Mouse (Mus musculus) erythroblast, embryonic 14.5 days (primary cell): ENCODE results near the gene Ctsw. TPM values are rescaled to one million over a fixed set of nuclear protein-coding genes. Genes with fewer than 3 reads are reported as not detected.

Source experiments
- H3K27me3 ChIP-seq: 2 replicates; pipeline ENCODE4 v1.6.1; 2012; ENCODE audit warnings: inconsistent platforms; ENCODE audit not compliant: control insufficient read depth
- H3K36me3 ChIP-seq: 2 replicates; pipeline ENCODE4 v1.6.1; 2012; ENCODE audit warnings: mild to moderate bottlenecking, inconsistent platforms; ENCODE audit not compliant: control insufficient read depth
- H3K4me1 ChIP-seq: 2 replicates; pipeline ENCODE4 v1.6.1; 2012; ENCODE audit warnings: inconsistent platforms; ENCODE audit not compliant: control insufficient read depth
- H3K4me3 ChIP-seq: replicated peaks from 2 replicates; pipeline ENCODE3; 2012; ENCODE audit warnings: moderate library complexity, mild to moderate bottlenecking, inconsistent platforms
- H3K9me3 ChIP-seq: 2 replicates; pipeline ENCODE4 v1.6.1; 2012; ENCODE audit warnings: low read length, inconsistent platforms, mixed read lengths; ENCODE audit not compliant: control insufficient read depth
- GATA1 ChIP-seq: IDR thresholded peaks from 2 replicates; pipeline ENCODE4 v1.6.1; 2012; ENCODE audit warnings: low read length, inconsistent platforms, mixed read lengths
- TAL1 ChIP-seq: IDR thresholded peaks from 3 replicates; pipeline ENCODE4 v1.6.1; 2012; ENCODE audit warnings: low read length, inconsistent platforms, mixed read lengths
- polyA plus RNA-seq: library from polyadenylated mRNA; stranded (reverse); fragments of >175 nt; gene quantifications from 2 replicates; pipeline ENCODE4 v1.2.3, GENCODE M21; 2012

Ctsw gene
- polyA plus RNA-seq, 1 experiment: not detected

GRCm38 (mm10) chr19:5445747-5446146 is 22.6 kb downstream of the Ctsw start:
- Histone ChIP-seq H3K9me3 (peaks cover 11% of the 10 kb centered on the region), H3K27me3 (peaks cover 71% of the 10 kb centered on the region), H3K4me1 (peaks cover 22% of the 10 kb centered on the region), H3K4me3 (no peak overlapping the region), H3K36me3 (no peaks in the 10 kb centered on the region)
- TF ChIP-seq TAL1 (no peak), GATA1 (no peak)

GRCm38 (mm10) chr19:5444954-5445353 is 23.4 kb downstream of the Ctsw start:
- TF ChIP-seq GATA1: no peak
- TF ChIP-seq TAL1: no peak
- Histone ChIP-seq H3K4me3 (no peak overlapping the region), H3K9me3 (peaks cover 17% of the 10 kb centered on the region), H3K36me3 (no peaks in the 10 kb centered on the region), H3K4me1 (peaks cover 22% of the 10 kb centered on the region), H3K27me3 (peaks cover 66% of the 10 kb centered on the region)

GRCm38 (mm10) chr19:5444371-5444908 is 23.9 kb downstream of the Ctsw start:
- TF ChIP-seq GATA1 (no peak), TAL1 (no peak)
- Histone ChIP-seq H3K27me3 (peaks cover 61% of the 10 kb centered on the region), H3K9me3 (peaks cover 17% of the 10 kb centered on the region), H3K4me3 (no peak overlapping the region), H3K4me1 (peaks cover 22% of the 10 kb centered on the region), H3K36me3 (no peaks in the 10 kb centered on the region)

- no peak overlapping the region for H3K4me3 ChIP-seq
- peaks cover 11% of the 10 kb centered on the region for H3K4me1 ChIP-seq
- no peak for TF ChIP-seq TAL1
- no peak for TF ChIP-seq GATA1
- no peaks in the 10 kb centered on the region for H3K36me3 ChIP-seq
- no peaks in the 10 kb centered on the region for H3K9me3 ChIP-seq
- peaks cover 16% of the 10 kb centered on the region for H3K27me3 ChIP-seq
Observed at GRCm38 (mm10) chr19:5433951-5434350, 34.4 kb downstream of the Ctsw start.

- TF ChIP-seq TAL1 (no peak), GATA1 (no peak)
- Histone ChIP-seq H3K4me3 (peak overlapping the region; percentile 45), H3K9me3 (no peaks in the 10 kb centered on the region), H3K36me3 (no peaks in the 10 kb centered on the region), H3K27me3 (peaks cover 16% of the 10 kb centered on the region), H3K4me1 (peaks cover 11% of the 10 kb centered on the region)
Observed at GRCm38 (mm10) chr19:5432992-5433852, 35.1 kb downstream of the Ctsw start.

- peaks cover 12% of the 10 kb centered on the region for H3K4me1 ChIP-seq
- H3K4me3 ChIP-seq: no peak overlapping the region
- TF ChIP-seq GATA1: no peak
- no peak for TF ChIP-seq TAL1
- peaks cover 13% of the 10 kb centered on the region for H3K27me3 ChIP-seq
- H3K36me3 ChIP-seq: peaks cover 5% of the 10 kb centered on the region
- no peaks in the 10 kb centered on the region for H3K9me3 ChIP-seq
Observed at GRCm38 (mm10) chr19:5431911-5432464, 36.3 kb downstream of the Ctsw start.

GRCm38 (mm10) chr19:5430408-5430807 is 37.9 kb downstream of the Ctsw start:
- Histone ChIP-seq H3K4me1 (peaks cover 28% of the 10 kb centered on the region), H3K36me3 (peaks cover 17% of the 10 kb centered on the region), H3K4me3 (no peak overlapping the region), H3K27me3 (peaks cover 10% of the 10 kb centered on the region), H3K9me3 (no peaks in the 10 kb centered on the region)
- TF ChIP-seq GATA1 (no peak), TAL1 (no peak)

GRCm38 (mm10) chr19:5429806-5430205 is 38.5 kb downstream of the Ctsw start:
- H3K36me3 ChIP-seq: peaks cover 17% of the 10 kb centered on the region
- H3K9me3 ChIP-seq: no peaks in the 10 kb centered on the region
- H3K4me1 ChIP-seq: peaks cover 30% of the 10 kb centered on the region
- peaks cover 7% of the 10 kb centered on the region for H3K27me3 ChIP-seq
- no peak overlapping the region for H3K4me3 ChIP-seq
- TF ChIP-seq TAL1: no peak

GRCm38 (mm10) chr19:5429219-5429618 is 39.1 kb downstream of the Ctsw start:
- Histone ChIP-seq H3K4me1 (peaks cover 33% of the 10 kb centered on the region), H3K4me3 (no peak overlapping the region), H3K27me3 (peaks cover 3% of the 10 kb centered on the region), H3K9me3 (no peaks in the 10 kb centered on the region), H3K36me3 (peaks cover 17% of the 10 kb centered on the region)
- TF ChIP-seq GATA1: no peak
